Mouse (Mus musculus) stomach, embryonic 16.5 days (tissue): ENCODE results near the gene Als2cr12. TPM values are rescaled to one million over a fixed set of nuclear protein-coding genes. Genes with fewer than 3 reads are reported as not detected.
"Not testable (repeated sequence)": the region's sequence is repeated elsewhere in the genome, so short reads cannot be mapped to it uniquely, and the experiment has no call there.

ENCODE experiments used
- ATAC-seq: fragments of 200-750 bp; cut with Nextera tagmentation; 2 replicates; pipeline ENCODE4 v1.8.0; 2017; ENCODE audit warnings: moderate number of reproducible peaks, moderate TSS enrichment; ENCODE audit not compliant: insufficient read depth, low FRiP score
- H3K27ac ChIP-seq: fragments of 300-500 bp; sonication (generic); 2 replicates; pipeline ENCODE4 v1.5.1; 2014; ENCODE audit warnings: low read length
- H3K27me3 ChIP-seq: fragments of 300-500 bp; sonication (generic); 2 replicates; pipeline ENCODE4 v1.6.1; 2014; ENCODE audit warnings: low read length, control low read depth, mixed read lengths; ENCODE audit not compliant: control insufficient read depth, insufficient read depth
- H3K36me3 ChIP-seq: fragments of 300-500 bp; sonication (generic); 2 replicates; pipeline ENCODE4 v1.6.1; 2014; ENCODE audit warnings: low read length; ENCODE audit not compliant: control insufficient read depth, insufficient read depth
- H3K4me1 ChIP-seq: fragments of 300-500 bp; sonication (generic); 2 replicates; pipeline ENCODE4 v1.6.1; 2014; ENCODE audit warnings: low read length, control low read depth, mixed read lengths; ENCODE audit not compliant: control insufficient read depth, insufficient read depth
- H3K4me2 ChIP-seq: fragments of 300-500 bp; sonication (generic); 2 replicates; pipeline ENCODE4 v1.6.1; 2014; ENCODE audit warnings: low read depth, low read length, mixed read lengths
- H3K4me3 ChIP-seq: fragments of 300-500 bp; sonication (generic); replicated peaks from 2 replicates; pipeline ENCODE4 v1.5.1; 2014; ENCODE audit warnings: mild to moderate bottlenecking, low read length
- H3K9ac ChIP-seq: fragments of 300-500 bp; sonication (generic); 2 replicates; pipeline ENCODE4 v1.6.1; 2014; ENCODE audit warnings: low read length
- H3K9me3 ChIP-seq: fragments of 300-500 bp; sonication (generic); replicated peaks from 2 replicates; pipeline ENCODE4 v1.6.1; 2016; ENCODE audit warnings: low read length, control low read depth; ENCODE audit not compliant: control insufficient read depth
- WGBS: fragments of 180-500 bp; shearing (Covaris S2); extraction: QIAGEN DNeasy Blood & Tissue Kit; methylation state at CpG from one replicate; pipeline ENCODE4 v1.1.7; 2014; 5-methylcytosine and 5-hydroxymethylcytosine counted together
- polyA plus RNA-seq: library from polyadenylated mRNA; unstranded; fragments of >200 nt; fragmentation: Nextera tagmentation; extraction: Ambion mirVana; gene quantifications from 2 replicates; pipeline ENCODE4 v1.2.1, GENCODE M21; 2015

Als2cr12 gene
- polyA plus RNA-seq, 1 experiment from 2014 or later: 0.43 TPM

DNA sequence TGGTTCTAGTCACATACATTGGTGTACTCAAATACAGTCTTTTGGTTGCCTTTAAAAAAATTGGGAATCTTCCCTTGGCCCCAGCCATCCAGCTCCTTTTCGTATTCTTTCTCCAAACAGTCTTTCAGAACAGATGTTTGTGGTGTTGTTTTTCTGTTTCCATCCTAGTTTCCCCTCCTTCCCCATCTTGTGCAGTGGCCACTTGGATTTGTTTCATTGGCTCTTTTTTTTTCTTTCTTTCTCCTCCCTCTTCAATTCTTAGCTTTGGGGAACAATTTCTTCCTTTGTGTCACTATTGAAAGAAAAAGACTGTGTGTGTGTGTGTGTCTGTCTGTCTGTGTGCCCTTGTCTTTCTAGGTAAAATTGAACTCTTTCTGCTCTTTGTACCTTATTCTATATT lies 18.6 kb upstream of the Als2cr12 start:
- no peak for ATAC-seq
- Histone ChIP-seq H3K4me3 (peak overlapping the region; percentile 72), H3K4me1 (peaks cover 8% of the 10 kb centered on the region; the same call in 1 of the 2 replicates), H3K36me3 (no peaks in the 10 kb centered on the region; the same call in 1 of the 2 replicates), H3K9ac (peak overlapping the region; percentile 86), H3K4me2 (peak overlapping the region; percentile 81), H3K27me3 (no peaks in the 10 kb centered on the region), H3K27ac (peak overlapping the region; percentile 100; the same call in 1 of the 2 replicates), H3K9me3 (no peaks in the 10 kb centered on the region)
- 39% methylated on average over 1 of the region's 1 CpGs for WGBS

- peak overlapping the region; percentile 81 for H3K4me2 ChIP-seq
- ATAC-seq: no peak
- peak overlapping the region; percentile 100 for H3K27ac ChIP-seq
- 16% methylated on average over 4 of the region's 4 CpGs for WGBS
- no peaks in the 10 kb centered on the region; the same call in 1 of the 2 replicates for H3K36me3 ChIP-seq
- H3K9me3 ChIP-seq: no peaks in the 10 kb centered on the region
- no peaks in the 10 kb centered on the region for H3K27me3 ChIP-seq
- H3K9ac ChIP-seq: peak overlapping the region; percentile 86
- H3K4me3 ChIP-seq: peak overlapping the region; percentile 72
- peaks cover 5% of the 10 kb centered on the region; the same call in 1 of the 2 replicates for H3K4me1 ChIP-seq
Observed at GRCm38 (mm10) chr1:58713893-58714231, 18.1 kb upstream of the Als2cr12 start.

- H3K27ac ChIP-seq: peak overlapping the region; percentile 100
- H3K4me1 ChIP-seq: peaks cover 5% of the 10 kb centered on the region; the same call in 1 of the 2 replicates
- H3K9me3 ChIP-seq: no peaks in the 10 kb centered on the region
- no peaks in the 10 kb centered on the region for H3K27me3 ChIP-seq
- peak; percentile 27; the same call in 1 of the 2 replicates for ATAC-seq
- H3K9ac ChIP-seq: peak overlapping the region; percentile 86
- no peaks in the 10 kb centered on the region; the same call in 1 of the 2 replicates for H3K36me3 ChIP-seq
- WGBS: 5% methylated on average over 31 of the region's 31 CpGs
- peak overlapping the region; percentile 72 for H3K4me3 ChIP-seq
- H3K4me2 ChIP-seq: peak overlapping the region; percentile 81
Observed at GRCm38 (mm10) chr1:58713081-58713892, 17.5 kb upstream of the Als2cr12 start.

- under 1% methylated on average over 17 of the region's 17 CpGs for WGBS
- H3K4me2 ChIP-seq: peak overlapping the region; percentile 81
Observed at GRCm38 (mm10) chr1:58712076-58713061, 16.6 kb upstream of the Als2cr12 start.

DNA sequence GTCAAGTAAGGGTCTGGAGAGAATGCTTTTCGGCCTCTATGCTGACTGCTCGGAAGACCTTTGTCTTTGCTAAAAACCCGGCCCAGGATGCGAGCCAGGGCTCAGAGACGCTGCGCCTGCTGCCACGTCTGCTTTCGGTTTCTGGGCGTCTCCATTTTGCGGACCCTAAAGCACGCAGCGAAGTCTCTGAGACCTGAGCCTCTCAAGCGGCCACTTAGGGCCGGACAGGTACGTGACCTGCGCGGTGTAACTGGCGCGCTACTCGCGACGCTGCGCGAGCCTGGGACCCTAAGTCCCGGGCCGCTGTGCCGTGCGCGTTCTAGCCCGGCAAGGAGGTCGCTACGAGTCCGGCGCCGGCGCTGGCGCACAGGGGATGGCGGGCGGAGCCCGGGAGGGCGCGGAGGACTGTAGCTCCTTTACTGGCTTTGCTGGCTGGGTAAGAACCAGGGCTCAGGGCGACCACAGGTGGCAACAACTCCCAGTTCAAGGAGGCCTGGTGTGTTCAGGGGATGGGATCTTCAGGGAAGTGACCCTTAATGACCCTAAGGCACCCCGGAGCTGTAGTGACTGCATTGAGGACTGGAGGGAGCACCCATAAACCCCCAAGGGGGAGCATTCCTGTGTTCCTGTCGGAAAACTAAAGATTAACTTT lies 15.7 kb upstream of the Als2cr12 start, which contains the start of gene Cflar:
Cflar (plus strand) TSS at position 144 of the 652 bp plus-strand sequence.
- Histone ChIP-seq H3K36me3 (no peaks in the 10 kb centered on the region), H3K4me3 (peak within 1 kb of the TSS; percentile 72), H3K9me3 (no peaks in the 10 kb centered on the region), H3K4me1 (peaks cover 5% of the 10 kb centered on the region; the same call in 1 of the 2 replicates), H3K9ac (peak within 1 kb of the TSS; percentile 94), H3K27me3 (no peaks in the 10 kb centered on the region), H3K4me2 (peak within 1 kb of the TSS; percentile 81), H3K27ac (peak within 1 kb of the TSS; percentile 100)
- under 1% methylated on average over 45 of the region's 45 CpGs for WGBS
- ATAC-seq: peak; percentile 72

More at GRCm38 (mm10) chr1:58712076-58713061, 16.6 kb upstream of the Als2cr12 start:
- peaks cover 5% of the 10 kb centered on the region; the same call in 1 of the 2 replicates for H3K4me1 ChIP-seq
- peak overlapping the region; percentile 100 for H3K27ac ChIP-seq
- no peaks in the 10 kb centered on the region for H3K9me3 ChIP-seq
- ATAC-seq: peak; percentile 76
- H3K36me3 ChIP-seq: no peaks in the 10 kb centered on the region
- peak overlapping the region; percentile 72 for H3K4me3 ChIP-seq
- peak overlapping the region; percentile 94 for H3K9ac ChIP-seq
- no peaks in the 10 kb centered on the region for H3K27me3 ChIP-seq

DNA sequence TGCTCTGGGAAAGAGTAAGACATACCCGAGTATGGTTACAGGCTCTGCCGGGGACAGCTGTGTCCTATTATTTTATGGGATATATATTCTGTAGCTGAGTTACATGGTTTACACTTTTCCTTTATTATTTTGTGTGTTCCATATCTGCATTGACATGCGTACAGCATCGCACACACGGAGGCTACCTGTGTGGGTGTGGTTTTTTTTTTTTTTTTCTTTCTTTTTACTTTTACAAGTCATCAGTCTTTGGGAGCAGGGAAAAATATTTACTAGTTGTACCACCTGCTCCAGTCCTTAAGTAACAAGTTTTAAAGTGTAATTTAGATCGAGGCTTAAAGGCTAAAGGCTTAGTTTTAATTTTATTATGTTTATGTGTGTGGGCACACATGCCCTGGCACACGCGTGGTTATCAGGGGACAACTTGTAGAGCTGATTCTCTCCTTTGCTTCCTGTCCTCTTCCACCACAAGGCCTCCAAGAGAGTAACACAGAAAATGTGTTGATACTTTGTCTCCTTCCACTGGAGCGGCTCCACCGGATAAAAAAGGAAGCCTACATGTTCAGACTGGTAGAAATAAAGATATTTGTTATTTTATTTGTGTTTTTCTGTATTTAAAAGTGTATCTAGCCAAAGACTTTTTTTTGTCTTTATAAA lies 15.0 kb upstream of the Als2cr12 start:
- Histone ChIP-seq H3K4me2 (peak overlapping the region; percentile 81), H3K4me3 (peak overlapping the region; percentile 72), H3K9ac (peak overlapping the region; percentile 94), H3K4me1 (peaks cover 5% of the 10 kb centered on the region; the same call in 1 of the 2 replicates), H3K27me3 (no peaks in the 10 kb centered on the region), H3K27ac (peak overlapping the region; percentile 100), H3K9me3 (no peaks in the 10 kb centered on the region), H3K36me3 (no peaks in the 10 kb centered on the region)
- WGBS: 33% methylated on average over 10 of the region's 10 CpGs
- ATAC-seq: no peak

DNA sequence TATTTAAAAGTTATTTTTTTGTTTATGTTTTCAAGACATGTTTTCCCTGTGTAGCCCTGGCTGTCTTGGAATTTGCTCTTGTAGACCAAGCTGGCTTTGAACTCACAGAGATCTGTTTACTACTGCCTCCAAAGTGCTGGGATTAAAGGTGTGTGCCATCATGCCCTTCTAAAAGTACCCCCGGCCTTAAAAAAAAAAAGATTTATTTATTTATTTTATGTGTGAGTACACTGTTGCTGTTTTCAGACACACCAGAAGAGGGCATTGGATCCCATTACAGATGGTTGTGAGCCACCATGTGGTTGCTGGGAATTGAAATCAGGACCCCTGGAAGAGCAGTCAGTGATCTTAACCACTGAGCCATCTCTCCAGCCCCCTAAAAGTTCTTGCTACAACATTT lies 14.3 kb upstream of the Als2cr12 start:
- H3K9ac ChIP-seq, H3K27ac ChIP-seq, H3K4me1 ChIP-seq, H3K4me2 ChIP-seq, H3K27me3 ChIP-seq, ATAC-seq, H3K4me3 ChIP-seq, H3K36me3 ChIP-seq, H3K9me3 ChIP-seq: not testable (repeated sequence)
- 91% methylated on average over 1 of the region's 1 CpGs for WGBS

DNA sequence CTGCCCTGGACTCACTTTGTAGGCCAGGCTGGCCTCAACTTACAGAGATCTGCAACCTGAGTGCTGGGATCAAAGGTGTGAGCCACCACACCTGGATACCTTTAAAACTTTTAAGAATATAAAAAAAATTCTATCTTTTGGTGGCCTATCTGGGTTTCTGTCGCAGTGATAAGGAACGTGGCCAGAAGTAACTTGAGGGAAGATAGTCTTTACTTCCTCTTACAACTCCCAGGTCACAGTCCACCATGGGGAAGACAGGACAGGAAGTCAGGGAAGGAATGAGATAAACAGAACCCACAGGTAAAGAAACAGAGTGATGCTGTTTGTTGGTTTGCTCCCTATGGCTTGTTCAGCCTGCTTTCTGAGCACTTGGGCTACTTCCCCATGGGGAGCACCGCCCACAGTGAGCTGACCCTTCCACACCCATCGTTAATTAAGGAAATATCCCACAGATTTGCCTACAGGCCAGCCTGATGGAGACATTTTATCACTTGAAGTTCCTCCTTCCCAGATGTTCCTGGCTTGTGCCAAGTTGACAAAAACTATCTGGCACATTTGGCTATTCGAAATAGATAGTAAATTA lies 4.9 kb upstream of the Als2cr12 start:
- WGBS: 74% methylated on average over 4 of the region's 5 CpGs
- H3K9me3 ChIP-seq, H3K27ac ChIP-seq, H3K36me3 ChIP-seq, H3K4me2 ChIP-seq, H3K4me3 ChIP-seq, H3K9ac ChIP-seq, H3K4me1 ChIP-seq, H3K27me3 ChIP-seq, ATAC-seq: not testable (repeated sequence)
